Mouse (Mus musculus): ENCODE measurements around the gene AC161166.1.
A peak's percentile ranks its signal among the peaks of the same experiment; 100 is the strongest.

Gene AC161166.1

GRCm38 (mm10) chr7:24461376-24462051 is 50.7 kb downstream of the AC161166.1 start:
- peak; percentile 84 for DNase-seq (ENCODE audit: low read depth, low spot score)

Data from 3T3-L1 (cell line).